Mouse (Mus musculus) brain, embryonic 14.5 days (tissue): Measurements from ENCODE around the gene Asap2.

ENCODE experiments used
- CTCF ChIP-seq: fragments of 200-500 bp; IDR thresholded peaks from 2 replicates; pipeline ENCODE4 v1.5.1; 2012; ENCODE audit warnings: inconsistent platforms, mild to moderate bottlenecking, moderate library complexity, borderline replicate concordance; ENCODE audit not compliant: insufficient read depth, insufficient read length; ENCODE audit errors: extremely low read depth
- POLR2A ChIP-seq: fragments of 200-500 bp; IDR thresholded peaks from 2 replicates; pipeline ENCODE4 v1.6.1; 2012; ENCODE audit warnings: mild to moderate bottlenecking, inconsistent platforms, borderline replicate concordance; ENCODE audit not compliant: poor library complexity, insufficient read depth, insufficient read length, severe bottlenecking; ENCODE audit errors: extremely low read depth

GRCm38 (mm10) chr12:21182786-21183185 is 192.5 kb downstream of the Asap2 start:
- no peak for TF ChIP-seq POLR2A
- TF ChIP-seq CTCF = no peak
